Mouse (Mus musculus) mouse trophoblast stem cell (cell line): ENCODE data around the gene Efna2.

ENCODE experiments used
- in situ Hi-C, 2 experiments: fragments of 300-500 bp; cut with MseI, MboI; formaldehyde crosslinking; loops; 2 replicates in 1 of 2; 3 replicates in 1 of 2; pipeline ENCODE4 v1.15.1; 2025

Gene Efna2

DNA sequence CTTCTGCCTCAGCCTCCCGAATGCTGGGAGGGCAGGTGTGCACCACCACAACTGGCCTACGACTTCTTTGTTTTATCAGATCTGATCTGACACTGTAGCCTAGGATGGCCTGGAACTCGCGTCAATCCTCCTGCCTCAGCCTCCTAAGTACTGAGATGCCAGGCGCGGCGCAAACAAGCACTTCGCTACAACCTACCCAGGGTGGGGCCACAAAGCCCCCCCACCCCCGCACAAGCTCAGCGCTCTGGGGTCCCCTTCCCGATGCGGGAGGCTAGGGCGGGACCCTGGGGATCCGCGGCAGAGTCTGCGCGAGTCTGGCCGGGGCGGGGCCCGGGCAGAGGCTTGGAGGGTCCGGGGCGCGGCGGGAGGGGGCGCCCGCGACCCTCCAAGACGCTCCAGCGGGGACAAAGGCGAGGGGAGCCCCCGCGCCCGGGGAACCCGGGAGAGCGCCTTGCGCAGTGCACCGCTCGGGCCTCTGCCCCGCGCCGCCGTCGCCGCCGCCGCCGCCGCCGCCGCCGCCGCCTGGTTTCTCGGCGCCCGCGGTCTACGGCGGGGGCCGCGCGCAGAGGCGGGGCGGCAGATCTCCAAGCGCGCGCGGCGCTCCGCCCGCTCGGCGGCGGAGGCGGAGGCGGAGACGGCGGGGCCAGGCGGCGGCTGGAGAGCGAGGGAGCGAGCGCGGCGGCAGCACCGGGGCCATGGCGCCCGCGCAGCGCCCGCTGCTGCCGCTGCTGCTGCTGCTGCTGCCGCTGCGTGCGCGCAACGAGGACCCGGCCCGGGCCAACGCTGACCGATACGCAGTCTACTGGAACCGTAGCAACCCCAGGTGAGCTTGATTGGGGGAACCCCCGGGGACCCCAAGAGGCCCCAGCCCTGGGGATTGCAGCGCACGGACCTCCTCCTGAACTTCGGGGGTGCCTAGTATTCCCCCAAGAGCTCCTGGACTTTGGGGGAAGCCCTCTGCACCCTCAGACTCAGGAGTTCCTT, at the start of gene Efna2:
Efna2 (plus strand) TSS at position 415 of the 984 bp plus-strand sequence.
- in situ Hi-C loops, result loop anchor here in 1 of 2 experiments (5.0 kb wide), 1 partner anchor 68 kb away; the partner anchor contains the start of gene Ndufs7

DNA sequence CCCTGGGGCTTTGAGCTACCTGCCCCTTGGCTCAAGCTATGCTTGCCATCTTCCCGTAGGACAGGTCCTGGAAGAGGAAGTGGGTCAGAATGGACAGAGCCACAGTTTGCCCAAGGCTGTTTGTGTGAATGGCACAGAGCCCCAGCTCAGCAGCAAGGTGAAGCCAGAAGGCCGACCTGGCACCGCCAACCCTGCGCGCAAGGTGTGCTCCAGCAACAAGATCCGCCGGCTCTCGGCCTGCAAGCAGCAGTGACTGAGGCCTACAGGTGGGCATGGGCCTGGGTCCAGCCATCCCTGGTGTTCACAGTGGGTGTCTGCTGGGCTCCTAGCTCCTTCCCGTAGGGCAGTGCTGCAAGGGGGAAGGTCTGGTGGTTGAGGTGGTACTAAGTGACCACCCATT, 49.4 kb upstream of the Efna2 start:
- in situ Hi-C loops, result no loop called here

DNA sequence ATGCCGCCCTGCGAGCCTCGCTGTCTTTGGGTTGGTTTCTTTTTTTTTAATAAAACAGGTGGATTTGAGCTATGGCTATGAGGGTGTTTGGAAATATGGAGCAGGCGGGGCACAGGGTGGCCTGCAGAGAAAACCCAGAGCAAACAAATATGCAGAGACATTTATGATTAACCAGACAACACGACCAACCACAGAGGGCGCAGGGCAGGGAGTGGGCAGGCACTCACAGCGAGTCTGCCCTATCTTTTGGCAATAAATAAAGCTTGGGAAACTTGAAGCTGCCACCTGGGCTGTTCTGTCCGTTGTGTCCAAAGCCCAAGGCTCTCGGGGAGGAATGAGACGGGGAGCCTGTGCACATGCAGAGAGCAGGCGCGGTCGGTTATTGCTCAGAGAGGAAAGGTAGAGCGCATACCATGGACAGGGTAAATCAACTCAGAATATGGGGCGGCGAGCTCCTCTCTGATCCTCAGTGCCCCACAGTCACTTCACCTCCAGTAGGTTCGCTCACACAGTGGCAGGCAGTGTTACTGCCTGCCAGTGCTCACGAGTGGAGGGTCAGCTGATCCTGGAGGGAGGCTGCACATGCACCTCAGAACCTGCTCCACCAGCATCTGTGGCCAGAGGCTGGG, 48.8 kb upstream of the Efna2 start:
- in situ Hi-C loops, result no loop called here

DNA sequence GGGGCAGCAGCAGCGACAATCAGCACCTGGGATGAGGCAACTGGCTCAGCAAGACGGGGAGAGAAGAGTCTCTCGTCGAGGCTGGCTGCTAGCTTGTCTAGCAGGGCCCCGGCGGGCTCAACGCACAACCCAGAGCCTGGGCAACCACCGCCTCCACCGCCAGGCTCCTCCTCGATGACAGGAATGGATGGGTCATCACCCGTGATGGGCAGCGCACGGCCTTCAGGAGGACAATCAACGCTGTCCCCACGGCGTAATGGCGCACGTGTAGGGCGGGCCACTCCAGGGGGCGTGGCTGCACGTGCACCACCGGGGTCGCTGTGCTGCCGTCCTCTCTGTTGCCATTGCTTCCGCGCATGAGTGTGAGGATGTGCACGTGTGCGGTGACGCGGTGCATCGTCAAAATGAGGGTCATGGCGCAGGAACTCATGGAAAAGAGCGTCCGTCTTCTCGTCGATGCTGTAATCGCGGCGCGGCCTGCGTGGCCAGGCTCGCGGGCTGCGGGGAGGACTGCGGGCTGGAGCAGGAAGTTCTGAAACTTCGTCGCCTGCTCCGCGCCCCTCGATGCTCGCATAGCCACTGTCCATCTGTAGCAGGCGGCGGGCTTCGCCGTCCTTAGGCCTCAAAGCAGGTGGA, 47.8 kb upstream of the Efna2 start:
- in situ Hi-C loops, result no loop called here

DNA sequence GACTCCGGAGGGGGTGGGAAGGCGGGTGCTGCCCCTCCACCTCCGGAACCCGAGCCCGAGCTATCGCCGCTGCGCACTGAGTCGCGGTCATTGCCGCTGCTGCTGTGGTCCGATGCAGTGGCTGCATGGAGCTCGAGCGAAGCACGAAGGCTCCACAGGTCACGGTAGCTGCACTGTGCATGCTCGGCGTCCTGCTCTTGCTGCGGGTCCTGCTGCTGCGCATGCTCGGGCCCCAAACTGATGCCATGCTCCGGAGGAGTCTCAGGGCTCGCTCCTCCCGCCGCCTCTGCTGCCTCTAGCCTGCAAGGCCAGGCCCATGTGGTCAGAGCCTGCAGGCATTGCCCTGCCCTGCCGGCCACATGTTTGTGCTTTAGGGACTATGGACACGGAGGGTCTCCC, 47.3 kb upstream of the Efna2 start:
- in situ Hi-C loops, result no loop called here

DNA sequence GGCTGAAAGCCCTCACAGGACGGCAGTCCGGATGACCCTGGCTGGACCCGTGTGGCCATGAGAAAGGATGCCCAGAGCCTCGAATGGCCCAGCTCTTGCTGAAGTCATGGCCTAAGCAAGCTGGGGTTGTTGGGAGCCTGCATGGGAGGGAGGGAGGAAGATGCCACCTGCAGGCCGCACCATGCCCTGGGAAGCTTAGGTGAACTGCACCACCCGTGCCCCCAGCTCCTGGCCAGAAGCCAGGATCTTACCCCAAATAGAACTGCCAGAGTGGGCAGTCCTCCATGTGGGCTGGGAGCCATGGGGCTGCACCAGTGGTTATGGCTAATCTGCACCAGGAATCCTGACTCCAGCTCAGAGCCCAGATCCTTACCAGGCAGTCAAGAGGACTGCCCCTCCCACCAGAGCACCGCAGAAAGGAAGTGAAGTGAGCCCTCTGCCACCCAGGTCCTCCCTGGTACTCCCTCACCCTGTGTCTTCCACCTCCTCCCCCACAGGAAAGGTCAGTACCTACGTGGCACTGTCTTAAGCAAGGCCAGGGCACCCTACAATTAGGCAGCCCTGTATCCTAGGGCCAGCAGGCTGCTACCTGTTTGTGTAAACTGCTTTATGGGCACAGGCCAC, 45.9 kb upstream of the Efna2 start:
- in situ Hi-C loops, result no loop called here

DNA sequence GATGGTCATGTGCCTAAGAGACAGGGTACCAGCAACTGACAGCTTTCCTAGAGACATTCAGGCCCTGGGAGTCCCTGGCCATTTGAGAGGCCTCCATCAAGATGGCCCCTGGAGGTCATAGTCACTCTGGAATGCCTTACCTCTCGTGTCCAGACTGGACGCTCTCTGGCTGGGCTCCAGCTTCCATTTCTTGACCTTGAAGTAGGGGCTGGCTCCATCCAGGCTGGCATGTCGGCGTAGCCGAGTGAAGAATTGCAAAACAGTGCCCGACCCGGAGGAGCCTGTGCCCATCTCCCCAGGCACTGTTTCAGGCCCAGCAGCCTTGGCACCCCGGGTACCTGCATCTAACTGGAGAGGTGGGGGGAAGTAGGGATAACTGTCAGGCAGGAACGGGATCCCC, 44.9 kb upstream of the Efna2 start:
- in situ Hi-C loops, result no loop called here

DNA sequence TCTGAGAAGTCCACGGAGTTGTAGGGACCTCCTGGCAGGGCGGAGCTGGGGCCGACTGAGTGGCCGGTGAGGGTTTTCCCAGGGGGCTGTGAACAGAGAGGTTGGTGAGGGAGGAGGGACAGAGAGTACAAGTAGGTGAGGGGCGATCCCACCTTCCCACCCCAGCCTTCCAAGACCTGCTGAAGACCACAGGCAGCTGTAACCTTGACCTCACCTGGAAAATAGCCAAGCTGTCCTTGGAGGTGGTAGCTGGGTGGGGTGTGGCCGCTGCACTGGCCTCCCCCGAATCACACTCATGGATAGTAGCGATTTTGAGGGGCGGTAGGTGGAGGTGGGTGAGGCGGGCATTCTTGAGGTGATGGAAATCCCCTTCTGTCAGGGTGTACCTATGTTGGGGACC, 44.1 kb upstream of the Efna2 start:
- in situ Hi-C loops, result no loop called here

DNA sequence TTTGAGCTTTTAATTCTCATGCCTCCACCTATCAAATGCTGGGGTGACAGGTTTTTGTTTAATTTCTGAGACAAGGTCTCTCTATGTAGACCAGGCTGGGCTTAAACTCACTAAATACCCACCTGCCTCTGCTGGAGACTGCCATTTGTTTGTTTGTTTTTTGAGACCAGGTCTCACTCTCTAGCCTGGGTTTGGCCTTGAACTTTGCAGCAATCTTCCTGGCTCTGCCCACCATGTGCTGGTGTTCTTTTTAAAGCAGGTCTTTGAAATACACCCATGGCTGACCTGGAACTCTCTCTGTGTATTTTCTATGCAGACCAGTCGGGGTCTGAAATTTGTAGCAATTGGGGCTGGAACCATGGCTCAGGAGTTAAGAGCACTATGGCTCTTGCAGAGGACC, 43.6 kb upstream of the Efna2 start:
- in situ Hi-C loops, result no loop called here

DNA sequence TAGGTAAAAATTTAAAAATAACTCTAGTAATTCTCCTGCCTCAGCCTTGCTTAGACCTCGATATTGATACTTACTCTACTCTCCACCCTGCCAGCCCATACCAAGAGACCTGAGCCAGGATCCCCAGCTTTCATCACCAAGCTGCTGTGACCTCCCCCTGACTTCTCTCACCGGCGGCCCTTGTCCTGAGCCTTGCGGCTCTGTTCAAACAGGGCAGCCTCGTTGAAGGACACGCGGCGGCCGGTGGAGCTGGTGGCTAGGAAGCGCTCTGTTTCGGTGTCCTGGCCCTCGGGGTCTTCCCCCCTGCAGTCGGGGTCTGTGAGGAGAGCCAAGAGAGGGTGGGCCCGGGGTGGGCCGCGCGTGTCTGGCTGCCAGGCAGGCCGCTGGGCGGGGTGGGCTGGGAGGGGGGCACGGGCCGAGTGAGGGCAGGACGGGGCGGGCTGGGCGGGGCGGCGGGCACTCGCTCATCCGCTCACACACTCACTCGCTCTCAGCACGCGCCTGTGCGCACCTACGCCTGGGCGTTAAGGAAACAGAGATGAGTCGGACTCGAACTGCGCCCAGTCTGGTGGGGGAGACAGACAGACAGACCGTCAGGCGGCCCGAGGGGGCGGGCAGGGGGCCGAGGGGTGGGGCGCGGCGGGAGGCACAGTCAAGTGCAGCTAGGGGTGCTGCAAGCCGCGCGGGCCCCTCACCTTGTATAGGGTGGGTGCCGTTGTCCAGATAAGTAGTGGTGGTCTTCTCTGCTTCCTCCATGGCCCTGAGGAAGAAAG, 42.9 kb upstream of the Efna2 start:
- in situ Hi-C loops, result no loop called here

DNA sequence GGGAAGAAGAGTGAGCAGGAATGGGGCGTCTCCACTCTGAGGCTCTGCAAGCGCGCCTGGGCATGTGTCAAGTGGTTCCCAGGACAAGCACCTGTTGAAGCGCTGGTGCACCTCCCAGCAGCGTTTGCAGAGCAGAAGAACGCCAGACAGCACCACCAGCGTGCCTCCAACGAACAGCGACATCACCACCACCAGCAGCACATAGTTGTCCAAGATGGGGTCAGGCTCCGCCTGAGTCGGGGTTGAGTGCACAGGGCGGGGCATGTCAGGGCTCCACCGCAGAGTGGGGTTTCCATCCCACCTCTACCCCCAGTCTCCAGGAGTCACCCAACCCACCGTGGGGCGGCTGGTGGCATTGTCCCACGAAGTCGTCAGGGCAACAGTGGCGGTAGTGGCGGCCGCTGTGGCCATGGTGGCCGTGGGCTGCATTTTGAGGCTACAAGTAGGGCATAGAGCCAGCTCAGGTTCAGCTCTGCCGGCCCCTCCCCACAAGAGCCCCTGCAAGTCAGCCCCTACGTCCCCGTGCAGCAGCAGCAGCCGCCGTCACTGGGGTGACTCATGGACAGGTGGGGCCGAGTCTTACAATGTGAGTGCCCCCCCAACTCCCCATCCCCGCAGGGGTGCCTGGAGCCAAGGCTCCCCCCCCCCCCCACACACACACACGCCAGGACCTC, 42.2 kb upstream of the Efna2 start:
- in situ Hi-C loops, result no loop called here

DNA sequence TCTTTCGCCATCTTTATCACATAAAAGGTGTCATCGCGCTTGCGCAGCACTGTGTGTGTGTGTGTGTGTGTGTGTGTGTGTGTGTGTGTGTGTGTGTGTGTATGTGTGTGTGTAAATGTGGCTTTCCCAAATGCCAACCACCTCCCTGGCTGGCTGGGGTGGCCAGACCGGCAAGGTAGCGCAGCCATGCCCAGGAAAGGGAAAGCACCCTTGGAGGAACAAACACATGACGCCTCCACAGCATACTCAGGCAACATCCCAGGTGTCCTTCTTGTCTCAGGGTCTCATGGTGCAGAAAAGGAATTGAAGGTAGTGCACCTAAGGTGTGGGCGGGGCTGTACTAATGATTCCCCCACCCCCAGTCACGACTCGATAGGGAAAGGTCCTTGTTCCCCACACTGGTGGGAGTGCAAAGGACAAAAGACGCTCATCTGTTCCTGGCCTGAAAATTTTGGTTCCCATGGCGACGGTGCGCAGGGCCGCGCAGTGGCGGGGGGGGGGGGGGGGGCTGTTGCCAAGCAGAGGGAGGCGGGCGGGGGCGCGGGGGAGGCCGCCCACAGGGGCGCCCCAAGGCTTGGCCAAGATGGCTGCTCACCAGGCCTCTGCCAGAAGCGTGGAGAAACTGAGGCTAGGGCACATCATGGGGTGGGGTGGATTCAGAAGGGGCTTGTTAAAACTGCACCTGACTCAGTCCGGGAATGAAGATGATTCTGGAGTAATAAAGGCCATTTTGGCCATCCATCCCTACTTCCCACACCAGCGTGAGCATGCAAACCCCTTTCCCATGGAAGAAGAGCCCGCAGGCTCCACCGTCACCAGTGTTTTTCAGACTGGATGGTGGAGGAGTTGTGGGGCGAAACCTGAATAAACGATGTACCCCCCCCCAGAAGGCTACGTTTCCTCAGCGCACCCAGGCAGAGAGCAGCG, 41.4 kb upstream of the Efna2 start:
- in situ Hi-C loops, result no loop called here

DNA sequence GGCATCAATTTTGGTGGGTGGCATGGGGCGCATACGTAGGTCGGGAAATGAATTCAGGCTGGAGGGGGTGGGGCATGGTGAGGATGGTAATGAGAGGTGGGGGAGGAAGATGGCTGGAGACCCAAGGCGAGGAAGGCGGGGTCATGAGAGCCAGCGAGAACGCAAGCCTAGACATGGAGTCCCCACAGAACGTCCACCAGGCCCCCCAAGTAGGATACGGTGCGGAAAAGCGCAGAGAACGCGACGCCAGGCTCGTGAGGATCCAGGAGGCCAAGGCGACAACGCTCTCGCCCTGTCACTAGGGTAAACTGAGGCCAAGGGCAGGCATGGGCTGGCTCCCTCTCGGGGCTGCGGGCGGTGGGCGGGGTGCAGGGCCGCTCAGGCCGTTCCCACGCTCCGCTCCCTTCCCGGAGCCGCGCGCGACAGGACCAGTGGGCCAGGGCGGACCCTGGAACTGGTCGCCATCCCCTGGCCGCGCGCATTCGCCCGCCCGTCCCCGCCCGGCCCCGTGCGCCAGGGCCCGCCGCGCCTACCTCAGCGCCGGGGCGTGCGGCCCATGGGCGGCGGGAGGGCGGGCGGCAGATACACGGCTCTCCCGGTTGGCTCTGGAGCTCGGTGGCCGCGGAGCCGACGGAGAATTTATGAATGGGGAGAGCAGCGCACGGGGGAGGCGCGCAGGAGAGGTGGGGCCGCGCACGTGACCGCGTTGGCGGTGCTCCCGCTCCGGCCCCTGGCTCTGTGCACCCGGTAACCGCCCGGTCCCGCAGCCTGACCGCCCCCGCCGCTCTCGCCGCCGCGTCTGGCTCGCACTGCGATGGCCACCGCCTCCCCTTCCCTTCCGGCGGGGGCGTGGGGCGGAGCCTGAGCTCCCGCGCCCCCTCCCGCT, 40.5 kb upstream of the Efna2 start, which contains the start of gene Atp5d:
Atp5d (plus strand) TSS at position 80 of the 886 bp plus-strand sequence.
- in situ Hi-C loops, result no loop called here

DNA sequence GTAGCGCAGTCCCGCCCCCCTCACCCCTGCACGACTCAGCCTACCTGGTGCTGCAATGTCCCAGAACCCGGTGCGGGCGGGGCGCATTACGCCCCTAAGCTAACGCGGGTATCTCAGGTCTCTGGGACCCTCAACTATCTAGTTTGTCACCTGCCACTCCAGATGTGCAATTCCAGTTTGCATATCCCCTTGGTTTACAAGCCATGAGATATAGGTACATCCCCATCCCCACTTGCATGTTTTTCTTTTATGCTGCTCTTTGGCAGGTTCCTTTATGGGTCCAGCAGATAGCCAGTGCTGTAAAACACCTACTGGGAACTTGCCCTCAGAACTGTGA, 39.9 kb upstream of the Efna2 start:
- in situ Hi-C loops, result no loop called here

DNA sequence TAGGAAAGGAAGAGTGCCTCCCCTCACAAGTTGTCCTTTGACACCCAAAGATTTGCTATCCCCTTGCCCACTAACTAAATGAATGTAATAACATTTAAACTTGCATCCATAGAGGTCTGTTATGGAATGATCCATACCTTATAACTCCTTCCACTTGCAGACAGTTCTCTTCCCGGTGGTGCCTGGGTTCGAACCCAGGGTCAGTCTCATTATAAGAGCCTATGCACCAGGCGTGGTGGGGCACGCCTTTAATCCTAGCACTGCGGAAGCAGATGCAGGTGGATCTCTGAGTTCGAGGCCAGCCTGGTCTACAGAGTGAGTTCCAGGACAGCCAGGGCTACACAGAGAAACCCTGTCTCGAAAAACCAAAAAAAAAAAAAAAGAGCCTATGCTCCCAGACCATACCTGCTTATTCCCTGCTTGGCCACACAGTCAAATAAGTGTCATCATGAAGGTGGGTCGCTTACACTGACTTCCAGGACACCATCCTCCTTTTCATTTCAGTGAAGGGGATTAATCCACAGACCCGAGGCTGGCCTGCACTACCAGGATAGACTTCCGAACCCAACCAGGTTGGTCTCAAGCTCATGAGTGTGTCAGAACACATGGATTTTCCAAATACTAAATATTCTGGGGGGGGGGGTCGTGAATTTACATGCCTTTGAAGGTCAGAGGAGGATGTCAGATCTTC, 39.2 kb upstream of the Efna2 start:
- in situ Hi-C loops, result no loop called here

DNA sequence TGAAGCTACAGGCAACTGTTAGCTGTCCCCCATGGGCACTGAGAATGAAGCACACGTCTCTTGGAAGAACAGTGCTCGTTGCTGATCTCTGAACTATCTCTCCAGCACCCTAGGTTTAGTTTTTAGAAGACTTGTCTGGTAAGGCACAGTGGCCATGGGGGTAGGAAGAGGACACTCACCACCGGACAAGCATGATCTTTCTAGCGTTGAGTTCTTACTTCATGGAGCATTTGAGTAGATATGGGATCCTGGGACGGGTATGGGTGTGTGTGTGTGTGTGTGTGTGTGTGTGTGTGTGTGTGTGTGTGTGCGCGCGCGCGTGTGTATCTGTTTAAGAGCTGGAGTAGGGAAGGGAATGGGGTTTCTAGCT, 38.6 kb upstream of the Efna2 start, which contains the start of gene Cbarp:
Cbarp (minus strand) TSS at position 170 of the 370 bp plus-strand sequence.
- in situ Hi-C loops, result no loop called here

DNA sequence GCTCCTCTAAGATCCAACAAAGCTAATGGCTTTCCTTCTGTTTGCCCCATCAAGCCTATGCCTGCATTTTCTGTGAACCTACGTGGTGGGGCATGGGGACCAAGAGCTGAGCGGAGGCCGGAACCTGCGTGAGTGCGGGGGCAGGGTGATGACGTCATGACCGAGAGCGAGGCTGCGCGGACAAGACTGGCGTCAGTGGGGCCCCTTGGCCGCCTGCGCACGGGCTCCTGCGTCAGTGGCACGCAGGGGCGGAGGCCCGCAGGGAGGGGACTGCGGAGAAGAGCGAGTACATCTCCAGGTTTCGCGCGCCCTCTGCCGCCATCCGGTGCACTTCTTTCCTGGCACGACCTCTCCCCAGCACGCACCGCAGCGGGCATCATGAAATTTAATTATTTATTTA, 38.0 kb upstream of the Efna2 start:
- in situ Hi-C loops, result no loop called here
